Mouse (Mus musculus) kidney, postnatal 10 days (tissue): ENCODE data around the gene Slc35g3.
A peak's percentile ranks its signal among the peaks of the same experiment; 100 is the strongest.

Experiments
- DNase-seq: peaks from one replicate; pipeline ENCODE4 v3.0.0; 2021; ENCODE audit warnings: mixed read lengths

Gene Slc35g3

DNA sequence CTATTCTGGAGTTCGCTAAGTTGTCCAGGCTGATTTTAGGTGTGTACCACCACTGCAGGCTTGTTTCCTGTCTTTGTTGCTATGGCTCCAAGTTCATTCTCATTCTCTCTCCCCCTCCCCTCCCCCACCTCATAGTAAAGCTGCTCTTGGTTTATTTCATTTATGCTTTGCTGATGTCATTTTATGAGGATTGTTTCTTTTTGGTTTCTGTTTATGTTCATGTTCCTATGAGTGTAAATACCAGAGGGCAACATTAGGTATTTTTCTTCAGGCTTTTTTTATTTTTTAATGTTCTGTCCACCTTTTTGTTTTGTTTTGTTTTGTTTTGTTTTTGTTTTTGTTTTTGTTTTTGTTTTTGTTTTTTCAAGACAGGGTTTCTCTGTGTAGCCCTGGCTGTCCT is at the start of gene Slc35g3:
Gene Slc35g3, minus strand, starts transcription at position 101 of the 400 bp plus-strand sequence.
- DNase-seq = no peak

DNA sequence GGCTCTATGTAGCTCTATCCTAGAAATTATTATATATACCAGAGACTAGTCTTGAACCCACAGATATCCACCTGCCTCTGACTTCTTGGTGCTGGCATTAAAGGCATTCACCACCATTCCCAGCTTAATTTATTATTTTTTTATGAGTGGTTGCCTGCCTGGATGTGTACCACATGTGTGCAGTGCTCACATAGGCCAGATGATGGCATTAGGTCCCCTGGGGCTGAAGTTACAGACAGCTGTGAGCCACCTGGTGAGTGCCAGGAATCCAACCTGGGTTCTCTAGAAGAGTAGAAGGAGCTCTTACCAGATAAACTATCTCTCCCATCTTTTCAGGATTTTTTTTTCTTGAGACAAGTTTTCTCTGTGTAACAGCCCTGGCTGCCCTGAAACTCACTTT is 48.5 kb upstream of the Slc35g3 start:
- no peak for DNase-seq

DNA sequence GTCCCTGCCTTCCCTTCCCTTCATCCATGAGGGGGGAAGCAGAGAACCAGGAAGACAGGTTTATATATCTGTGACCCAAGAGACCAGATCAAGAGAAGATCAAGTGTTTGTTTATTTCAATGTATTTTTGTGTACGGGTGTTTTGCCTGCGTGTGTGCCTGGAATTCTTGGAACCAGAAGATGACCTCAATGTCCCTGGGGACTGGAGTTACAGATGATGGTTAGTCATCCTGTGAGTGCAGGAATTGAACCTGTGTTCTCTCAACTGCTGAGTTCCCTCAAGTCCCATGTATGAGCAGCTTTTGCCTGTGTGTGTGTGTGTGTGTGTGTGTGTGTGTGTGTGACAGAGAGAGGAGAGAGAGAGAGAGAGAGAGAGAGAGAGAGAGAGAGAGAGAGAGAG is 45.9 kb upstream of the Slc35g3 start:
- no peak for DNase-seq

DNA sequence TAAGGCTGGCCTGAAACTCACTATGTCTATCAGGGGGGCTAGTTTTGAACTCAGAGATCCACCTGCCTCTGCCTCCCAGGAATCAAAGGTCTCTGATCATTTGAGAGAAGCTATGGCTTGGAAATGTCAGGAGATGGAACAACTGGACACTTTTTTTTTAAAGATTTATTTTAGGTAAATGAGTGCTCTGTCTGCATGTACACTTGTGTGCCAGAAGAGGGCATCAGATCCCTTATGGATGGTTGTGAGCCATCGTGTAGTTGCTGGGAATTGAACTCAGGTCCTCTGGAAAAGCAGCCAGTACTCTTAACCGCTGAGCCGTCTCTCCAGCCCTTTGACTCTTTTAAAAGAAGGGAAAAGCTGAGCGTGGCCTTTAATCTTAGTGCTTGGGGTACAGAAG is 44.6 kb upstream of the Slc35g3 start:
- DNase-seq = no peak

DNA sequence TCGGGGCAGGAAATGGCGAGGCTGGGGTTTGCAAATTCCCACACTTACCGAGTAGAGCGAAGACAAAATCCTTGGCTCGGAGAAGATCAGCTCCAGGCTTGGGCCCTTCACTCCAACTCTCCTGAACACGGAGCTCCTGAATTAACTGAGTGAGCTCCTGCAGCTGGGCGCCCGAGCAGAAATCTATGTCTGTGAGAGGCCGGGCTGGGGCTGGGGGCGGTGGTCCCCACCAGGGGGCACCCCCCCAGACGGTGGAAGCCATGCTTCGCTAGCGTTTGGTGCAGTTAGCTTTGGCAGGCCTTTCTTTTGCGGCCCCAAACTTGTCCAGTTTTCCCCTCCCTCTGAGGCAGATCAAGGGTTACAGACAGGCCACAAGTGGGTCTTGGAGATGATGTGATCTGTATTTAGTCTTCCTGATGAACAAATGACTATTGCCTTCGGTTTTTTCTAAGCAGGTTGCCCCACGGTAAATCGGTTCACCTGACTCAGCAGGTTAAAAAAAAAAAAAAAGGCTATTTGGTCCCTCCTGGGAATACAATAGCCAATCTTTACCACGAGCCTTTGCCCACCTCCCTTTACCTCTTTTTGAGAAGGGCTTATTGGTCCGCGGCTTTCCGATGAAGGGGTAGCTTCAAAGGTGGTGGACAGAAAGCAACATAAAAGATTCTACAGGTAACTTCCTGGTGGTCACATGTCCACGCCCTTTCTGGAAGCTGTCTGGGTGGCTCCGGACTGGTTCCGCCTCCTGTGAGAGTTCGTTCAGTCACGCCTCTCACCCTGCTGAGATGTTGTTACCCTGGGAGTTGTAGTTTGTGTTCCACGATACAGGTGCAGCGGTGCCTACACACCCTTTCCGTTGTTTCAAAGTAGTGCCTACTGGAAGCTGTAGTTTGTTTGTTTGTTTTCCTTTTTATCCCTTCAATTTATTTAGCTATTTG is 43.5 kb upstream of the Slc35g3 start, which contains the start of gene Tmem102:
Gene Tmem102, minus strand, starts transcription at position 653 of the 938 bp plus-strand sequence.
- DNase-seq = peak; percentile 79

DNA sequence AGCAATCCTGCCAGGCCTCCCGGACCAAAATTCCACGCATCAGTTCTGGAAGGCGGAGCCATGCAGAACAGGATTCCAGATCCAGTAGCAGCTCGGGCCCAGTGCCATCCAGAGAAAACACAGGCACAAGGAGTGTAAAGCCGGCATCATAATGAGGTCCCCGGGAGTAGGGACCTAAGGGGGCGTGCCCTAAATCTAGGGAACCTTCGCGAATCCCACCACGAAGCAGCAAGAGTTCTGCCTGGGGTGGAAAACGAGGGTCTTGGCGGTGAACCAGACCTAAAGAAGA is 42.8 kb upstream of the Slc35g3 start:
- DNase-seq = peak; percentile 56

DNA sequence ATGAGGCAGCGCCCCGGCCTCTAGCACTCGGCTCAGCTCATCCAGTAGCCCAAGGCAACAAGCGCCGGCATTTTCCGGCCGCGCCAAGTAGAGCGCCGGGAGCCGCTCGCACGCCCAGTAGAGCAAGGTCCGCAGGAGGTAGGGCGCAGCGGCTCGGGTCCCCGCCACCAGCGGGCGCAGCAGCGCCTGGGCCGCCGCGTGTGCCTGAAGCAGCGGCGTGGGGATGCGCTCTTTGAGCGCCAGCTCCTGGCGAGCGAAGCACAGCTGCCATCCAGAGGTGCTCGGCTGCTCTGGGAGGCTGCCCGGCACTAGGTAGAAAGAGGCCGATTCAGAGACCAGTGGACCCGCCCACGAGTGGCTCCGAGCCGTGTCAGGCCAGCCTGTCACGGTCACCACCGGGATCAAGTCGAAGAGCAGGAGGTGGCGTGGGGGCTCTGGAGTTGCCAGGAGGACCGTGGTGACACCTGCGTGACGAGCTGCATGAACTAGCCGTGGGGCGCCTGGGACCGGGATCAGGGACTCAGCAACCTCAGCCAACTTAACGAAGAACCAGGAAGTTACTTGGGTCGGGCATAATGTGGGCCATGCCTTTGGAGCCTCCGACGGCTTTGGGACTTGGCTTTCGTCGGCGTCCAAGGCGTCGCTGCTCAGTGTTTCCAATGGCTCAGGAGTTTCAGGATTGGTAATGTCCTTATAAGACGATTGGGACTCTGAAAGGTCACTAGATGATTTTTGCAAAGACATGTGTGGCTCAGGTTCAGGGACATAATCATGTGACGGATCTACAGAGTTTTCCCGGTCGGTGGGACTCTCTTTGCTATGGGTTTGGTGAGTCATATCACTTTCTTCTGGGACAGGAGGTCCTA is 42.3 kb upstream of the Slc35g3 start:
- DNase-seq = peak; percentile 89

DNA sequence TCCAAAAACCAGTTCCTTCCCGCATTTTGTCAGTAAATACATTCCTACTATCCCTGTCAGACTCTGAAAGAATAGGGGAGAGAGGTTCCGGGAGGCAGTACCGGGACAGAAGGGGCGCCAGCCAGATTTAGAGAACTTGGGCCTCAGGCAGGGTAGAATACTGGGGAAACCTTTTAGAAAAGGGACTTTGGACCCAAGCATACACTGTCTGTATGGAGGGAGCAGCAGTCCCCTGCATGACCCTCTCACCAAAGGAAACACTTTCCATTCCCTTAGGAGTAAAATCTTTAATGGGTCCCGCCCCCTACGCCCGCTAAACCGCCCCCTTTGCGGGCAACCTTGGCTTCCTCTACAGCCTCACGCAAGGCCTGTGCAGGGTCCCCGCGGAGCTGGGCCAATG is 41.6 kb upstream of the Slc35g3 start:
- no peak for DNase-seq

DNA sequence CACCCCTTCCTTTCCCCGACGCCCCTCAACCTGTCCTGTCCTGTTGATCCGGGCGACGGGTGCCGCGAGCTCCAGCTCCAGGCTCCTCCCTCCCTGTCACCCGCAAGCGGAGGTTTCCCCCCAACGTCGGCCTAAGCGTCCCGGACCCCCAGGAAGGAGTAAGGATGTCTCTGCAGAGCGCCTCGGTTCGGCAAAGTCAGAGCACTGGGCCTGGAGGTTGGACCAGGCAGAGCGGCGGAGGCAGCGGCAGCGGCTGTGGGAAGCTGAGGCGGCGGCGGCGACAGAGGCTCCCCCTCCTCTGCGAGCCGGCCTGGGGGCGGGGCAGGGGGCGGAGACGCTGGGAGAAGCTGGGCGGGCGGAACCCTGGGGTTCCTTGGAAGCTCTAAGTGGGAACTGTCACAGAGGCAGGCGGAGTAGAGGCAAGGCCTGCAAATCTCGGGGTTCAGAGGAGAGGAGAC is 40.9 kb upstream of the Slc35g3 start:
- DNase-seq = peak; percentile 93

DNA sequence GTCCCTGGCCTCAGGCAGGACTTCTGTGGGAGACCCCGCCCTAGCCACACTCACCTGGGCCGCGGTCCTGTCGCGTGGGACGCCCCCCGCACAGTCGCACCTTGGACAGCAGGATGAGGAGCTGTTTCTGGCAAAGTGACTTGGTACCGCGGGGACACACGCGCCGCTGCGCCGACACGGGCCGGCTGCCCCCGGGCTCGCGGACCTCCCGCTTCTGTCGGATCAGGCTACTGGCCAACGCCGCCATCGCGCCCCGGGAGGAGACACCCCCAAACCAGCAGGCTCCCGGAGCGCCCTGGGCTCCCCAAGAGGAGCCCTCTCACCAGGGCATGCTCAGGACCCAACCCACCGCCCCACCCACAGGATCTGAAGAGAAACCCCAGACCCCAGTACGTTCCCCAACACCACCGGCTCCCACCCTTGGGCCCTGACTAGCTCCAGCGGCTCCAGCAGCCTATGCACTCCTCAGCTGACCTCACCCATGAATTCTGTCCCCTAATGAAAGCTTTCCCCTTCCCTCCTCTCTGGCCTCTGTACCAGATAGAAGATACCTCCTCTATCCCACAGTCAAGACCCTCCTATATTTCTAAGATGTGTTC is 39.7 kb upstream of the Slc35g3 start, which contains the start of gene Fgf11:
Gene Fgf11, minus strand, starts transcription at position 479 of the 599 bp plus-strand sequence.
- peak; percentile 49 for DNase-seq

DNA sequence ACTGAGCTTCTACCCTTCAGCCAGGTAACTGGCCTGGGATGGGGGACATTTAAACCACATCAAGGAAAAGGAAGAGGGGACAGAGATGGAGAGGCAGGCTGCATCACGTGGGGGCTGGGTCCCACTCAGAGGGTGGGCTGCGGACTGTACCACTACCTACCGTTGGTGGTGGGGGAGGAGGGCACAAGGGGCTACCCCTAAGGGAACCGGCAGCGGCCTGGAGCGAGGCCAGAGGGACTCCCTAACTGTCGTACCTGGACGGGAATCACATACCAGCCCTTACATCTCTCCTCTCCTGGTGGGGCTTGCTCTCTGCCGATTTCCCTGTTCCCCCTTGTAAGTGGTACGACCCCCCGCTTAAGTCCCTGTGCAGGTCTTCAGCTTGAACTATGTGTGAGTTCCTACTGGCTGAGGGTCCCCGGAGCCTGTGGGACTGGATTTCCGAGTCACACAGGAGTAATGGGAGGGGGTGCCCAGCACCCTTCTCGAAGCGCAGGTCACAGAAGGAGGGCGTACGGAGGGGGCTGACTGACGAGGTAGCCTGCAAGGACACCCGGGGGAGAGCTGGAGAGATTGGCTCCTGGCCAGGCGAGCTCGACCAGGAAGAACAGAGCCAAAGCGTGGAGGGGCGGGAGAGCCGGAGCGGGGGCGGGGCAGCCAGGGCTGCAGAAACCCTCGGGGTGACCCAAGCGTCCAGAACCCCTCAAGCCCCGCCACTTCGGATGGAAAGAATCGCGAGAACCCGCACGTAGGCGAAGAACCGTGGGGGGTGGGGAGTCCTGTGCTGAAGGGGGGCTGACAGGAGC is 38.8 kb upstream of the Slc35g3 start:
- peak; percentile 87 for DNase-seq

DNA sequence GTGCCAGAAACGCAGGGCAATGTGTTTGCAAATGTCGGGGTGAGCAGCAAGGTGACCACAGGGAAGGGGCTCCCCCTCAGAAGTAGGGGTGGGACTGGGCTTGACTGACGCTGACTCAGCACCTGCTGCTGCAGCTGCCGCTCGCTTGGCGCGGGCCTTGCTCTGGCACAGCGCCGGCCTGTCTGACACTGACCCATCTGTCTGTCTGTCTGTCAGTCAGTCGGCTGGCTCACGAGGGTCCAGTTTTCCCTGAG is 38.3 kb upstream of the Slc35g3 start:
- DNase-seq = peak; percentile 51

DNA sequence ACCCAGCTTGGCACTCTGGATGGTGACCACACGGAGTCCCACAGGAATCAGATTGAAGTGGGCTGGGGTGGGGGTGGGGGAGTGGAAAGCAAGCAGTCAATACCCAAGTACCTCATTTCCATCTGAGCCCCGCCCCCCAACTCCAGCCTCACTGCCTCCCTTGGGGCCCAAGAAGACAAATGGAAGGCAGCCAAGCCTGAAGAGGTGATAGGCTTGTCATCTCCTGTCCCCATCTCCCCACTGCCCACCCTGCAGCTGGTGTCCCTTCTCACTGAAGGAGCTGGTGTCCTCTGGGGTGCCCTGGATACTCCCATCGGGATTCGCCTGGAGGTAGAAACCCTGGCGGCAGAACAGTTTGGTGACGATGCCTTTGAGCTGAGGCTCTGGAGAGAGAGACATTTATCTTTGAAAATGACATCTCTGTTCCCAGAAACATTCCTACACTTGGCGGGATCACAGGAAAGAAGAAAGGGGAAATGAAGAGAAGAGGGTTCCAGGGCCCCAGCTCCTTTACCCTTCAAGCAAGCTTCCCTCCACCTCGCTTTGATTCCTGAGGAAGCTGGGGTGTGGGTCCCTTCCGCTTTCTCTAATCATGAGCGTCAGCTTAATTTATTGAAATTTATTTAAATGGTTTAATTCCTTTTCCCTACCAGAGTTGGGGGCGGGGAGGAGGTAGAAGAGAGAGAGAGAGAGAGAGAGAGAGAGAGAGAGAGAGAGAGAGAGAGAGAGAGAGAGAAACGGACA is 37.8 kb upstream of the Slc35g3 start:
- peak; percentile 41 for DNase-seq

DNA sequence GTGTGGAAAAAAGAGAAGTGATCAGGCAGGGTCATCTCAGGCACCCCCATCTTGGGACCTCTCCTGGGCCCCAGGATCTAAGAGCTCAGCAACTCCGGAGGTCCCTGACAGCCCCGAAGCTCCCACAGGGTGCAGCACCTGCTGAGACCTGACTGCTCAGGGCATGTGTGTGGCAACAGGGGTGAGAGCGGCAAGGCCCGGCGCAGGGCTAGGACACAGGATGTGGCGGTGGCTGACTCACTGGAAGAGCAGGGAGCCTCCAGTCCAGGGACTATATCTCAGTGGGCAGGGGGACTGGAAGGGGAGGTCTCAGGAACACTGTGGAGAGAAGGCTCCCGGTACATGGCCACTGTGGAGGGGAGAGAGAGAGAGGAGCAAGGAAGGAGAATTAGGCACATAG is 36.2 kb upstream of the Slc35g3 start:
- DNase-seq = no peak

DNA sequence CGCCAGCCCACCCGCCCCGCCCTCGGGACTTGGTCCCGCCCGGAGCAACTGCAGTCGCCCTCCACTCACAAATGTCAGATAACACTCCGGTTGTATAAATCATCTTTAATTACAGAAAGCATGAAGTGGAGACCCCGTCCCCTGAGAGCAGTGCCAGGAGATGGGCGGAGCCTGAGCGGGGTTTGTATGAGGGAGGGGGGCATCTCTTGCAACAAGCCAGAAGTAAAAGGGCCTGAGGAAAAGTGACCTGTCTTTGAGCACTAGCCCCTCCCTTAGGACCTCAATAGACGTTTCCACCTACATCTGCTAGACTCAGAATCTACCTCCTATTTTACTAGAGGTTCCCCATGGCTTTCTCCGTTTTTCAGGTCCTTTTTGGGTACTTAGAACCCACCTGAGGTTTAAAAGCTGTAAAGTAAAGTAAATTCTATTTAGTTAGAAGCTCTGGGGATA is 34.2 kb upstream of the Slc35g3 start:
- DNase-seq = no peak

DNA sequence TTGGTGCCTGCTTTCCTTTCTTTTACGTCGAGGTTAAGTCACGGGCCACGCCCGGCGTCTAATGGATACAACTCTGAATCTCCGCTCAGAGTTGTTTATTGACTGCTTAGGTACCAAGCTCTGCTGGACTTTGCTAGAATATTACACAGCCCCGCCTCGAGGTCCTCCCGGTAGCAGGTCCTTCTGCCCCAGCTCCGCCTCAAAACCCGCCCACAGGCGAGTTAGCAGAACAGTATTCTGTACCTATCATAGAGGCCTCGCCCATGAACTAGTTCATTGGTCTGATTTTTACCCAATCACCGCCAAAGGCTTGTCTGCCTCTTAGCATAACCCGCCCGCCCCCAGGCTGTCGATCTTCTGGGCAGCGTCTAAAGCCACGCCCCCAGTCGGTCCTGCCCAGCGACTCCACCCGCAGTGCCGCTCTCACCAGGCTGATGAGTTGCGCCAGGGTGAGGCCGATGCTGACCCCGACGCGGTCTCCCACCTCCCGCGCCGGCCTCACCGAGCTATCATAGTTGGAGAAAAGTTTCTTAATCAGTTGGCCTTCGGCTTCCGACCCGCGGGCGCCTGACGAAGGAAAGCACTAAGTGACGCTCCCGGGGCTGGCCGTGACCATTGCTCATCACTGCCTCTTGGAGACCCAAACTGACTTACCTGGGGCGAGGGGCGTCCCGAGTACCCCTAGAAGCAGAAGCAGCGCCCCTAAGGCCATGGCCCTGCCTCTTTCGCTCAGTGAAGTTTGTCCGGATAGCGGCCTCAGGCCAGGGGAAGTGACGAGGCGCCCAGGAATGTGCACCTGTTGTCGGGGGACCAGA is 33.6 kb upstream of the Slc35g3 start, which contains the start of gene Chrnb1:
Gene Chrnb1, minus strand, starts transcription at position 776 of the 815 bp plus-strand sequence.
- DNase-seq = peak; percentile 97

DNA sequence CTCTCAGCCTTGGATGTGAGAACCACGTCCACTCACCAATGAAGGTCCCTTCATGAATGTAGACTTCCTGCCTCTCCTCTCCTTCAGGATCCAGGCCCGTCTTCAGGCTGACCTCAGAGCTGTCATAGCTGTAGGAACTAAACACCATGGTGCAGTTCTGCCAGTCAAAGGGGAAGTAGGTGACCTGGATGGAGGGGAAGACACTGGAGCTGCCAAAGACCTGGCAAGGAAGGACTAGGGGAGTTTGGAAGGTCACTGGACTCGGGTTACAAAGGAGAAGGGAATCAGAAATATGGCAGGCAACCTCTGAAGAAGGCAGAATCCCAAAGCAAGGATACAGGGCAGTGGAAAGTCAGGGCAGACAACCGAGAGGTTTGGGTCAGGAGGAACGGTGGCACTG is 31.7 kb upstream of the Slc35g3 start:
- DNase-seq = no peak

DNA sequence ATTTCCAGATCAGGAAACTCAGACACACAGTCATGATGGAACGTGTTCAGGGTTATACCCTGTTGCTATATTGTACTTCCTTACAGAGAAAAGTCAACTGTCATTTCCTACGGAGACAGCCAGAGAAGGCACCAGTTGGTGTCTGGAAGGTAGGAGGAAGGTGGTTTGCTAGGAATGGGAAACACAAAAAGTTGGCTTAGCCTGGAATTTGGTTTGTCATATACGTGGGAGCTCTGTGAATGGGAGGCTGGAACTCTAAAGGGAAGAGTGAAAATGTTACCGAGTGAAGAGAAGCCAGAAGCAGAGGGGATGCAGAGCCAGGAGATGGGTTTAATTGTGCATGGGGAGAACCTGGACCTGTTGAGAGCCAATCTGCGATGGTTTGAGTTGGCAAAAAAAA is 29.7 kb upstream of the Slc35g3 start:
- no peak for DNase-seq

DNA sequence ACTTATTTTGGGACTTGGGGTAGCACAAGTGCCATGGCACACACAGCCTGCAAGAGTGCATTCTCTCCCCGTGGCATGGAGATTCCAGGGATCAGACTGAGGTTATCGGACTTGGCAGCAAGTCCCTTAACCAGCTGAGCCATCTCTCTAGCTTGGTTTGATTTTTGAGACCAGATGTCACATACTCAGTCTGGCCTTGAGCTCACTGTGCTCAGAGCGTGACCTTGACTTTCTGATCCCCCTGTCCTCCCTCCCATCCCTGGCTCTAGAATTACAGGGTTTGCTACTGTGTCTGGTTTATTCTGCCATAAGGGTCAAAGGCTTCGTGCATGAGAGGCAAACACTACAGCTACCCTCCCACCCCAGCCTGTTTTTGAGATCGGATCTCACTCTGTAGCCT is 27.7 kb upstream of the Slc35g3 start:
- no peak for DNase-seq

DNA sequence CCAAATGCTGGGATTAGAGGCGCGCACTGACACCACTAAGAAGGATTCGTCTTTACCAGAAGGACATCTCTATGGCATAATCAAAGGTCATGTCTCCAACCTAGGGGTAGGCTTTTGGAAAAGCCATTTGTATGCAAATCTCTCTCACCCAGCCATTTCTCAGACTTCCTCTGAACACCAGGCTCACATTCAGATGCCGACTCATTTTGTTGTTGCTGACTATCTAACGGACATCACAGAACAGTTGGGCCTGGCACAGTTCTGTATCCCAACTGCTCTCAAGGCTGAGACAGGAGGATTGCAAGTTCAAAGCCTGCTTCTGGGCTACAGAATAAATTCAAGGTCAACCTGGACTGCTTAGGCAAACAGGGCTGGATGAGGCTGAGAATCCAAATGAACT is 25.5 kb upstream of the Slc35g3 start:
- no peak for DNase-seq

DNA sequence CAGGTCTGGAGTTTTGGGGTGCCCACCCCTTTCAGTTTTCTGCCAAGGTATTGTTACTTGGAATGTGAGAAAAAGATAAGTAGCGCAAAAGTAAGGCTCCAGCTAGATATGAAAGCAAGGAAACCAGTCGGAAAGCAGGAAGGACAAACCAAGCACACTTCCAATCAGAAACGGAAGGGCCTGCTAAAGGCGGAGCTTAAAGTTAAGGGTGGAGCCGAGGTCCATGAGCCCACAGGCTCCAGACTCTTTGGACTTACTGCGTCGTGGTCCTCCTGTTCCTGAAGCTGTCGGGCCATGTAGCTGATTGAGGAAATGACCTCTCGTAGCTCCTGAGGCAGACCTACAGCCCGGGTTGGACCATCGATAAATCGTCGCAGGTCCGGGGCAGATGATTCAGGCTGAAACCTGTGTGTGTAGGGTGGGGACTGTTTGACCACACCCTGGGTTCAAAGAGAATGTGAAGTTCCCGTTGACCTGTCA is 23.1 kb upstream of the Slc35g3 start:
- DNase-seq = peak; percentile 47
